Mouse (Mus musculus): ENCODE results near the gene Ptprz1. TPM values are rescaled to one million over a fixed set of nuclear protein-coding genes. Genes with fewer than 3 reads are reported as not detected.

Ptprz1 gene
- polyA plus RNA-seq, 1 experiment = not detected

DNA sequence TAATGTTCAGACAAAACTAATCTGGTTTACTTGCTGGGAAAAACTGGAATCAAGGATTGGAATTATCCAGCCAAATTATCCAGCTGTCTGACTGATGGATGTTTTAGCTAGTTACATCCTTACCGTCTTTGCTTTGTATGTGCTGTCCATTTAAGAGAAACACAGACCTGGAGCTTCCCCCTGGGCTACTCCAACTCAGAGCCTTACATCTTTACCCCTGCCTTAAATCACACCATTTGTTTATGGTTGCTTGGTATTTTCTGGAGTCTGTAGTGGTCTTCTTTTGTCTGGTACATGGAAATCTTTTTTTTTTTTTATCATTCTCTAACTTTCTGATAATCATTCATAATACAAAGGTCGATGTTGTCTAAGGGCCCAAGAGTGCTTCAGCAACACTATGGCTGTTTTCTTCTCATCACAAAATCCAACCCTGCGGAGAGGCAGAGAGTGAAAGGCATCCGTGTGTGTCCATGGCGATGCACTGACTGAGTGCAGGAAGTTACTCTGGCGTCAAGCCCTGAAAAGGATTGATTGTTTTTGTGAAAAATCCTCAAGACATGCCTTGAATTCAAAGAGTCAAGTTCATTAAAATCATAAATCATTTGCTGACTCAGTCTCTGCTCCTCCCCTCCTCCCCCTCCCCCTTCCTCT is 34.1 kb downstream of the Ptprz1 start:
- Histone ChIP-seq H3K27ac (ENCODE audit: insufficient read depth, low read depth, low read length) (no peak overlapping the region), H3K4me3 (ENCODE audit: insufficient read depth, low read length) (no peak overlapping the region), H3K4me1 (ENCODE audit: control insufficient read depth, insufficient read depth, low read length) (no peaks in the 10 kb centered on the region)
- TF ChIP-seq POLR2A (IDR thresholded peaks at IDR 0.05; ENCODE audit: borderline replicate concordance, low read depth, low read length) (no peak), CTCF (IDR thresholded peaks at IDR 0.05; ENCODE audit: low read depth, low read length) (no peak)

DNA sequence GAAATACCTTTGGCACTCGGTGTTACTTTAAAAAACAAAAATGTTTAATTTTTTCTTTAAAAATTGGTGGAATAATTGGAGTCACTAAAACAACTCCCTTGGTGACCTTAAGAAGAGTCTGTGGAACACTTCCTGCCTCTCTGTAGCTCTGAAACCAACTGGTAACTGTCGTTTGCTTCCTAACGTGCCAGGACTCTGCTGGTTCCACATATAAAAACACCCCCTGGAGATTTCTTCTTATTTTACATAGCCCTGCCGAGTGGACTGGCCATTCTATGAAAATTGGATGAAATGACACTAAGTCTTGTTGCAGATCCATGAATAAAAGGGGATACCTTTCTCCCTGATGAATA is 34.6 kb downstream of the Ptprz1 start:
- Histone ChIP-seq H3K4me1 (ENCODE audit: control insufficient read depth, insufficient read depth, low read length) (no peaks in the 10 kb centered on the region), H3K27ac (ENCODE audit: insufficient read depth, low read depth, low read length) (no peak overlapping the region), H3K4me3 (ENCODE audit: insufficient read depth, low read length) (no peak overlapping the region)
- TF ChIP-seq POLR2A (IDR thresholded peaks at IDR 0.05; ENCODE audit: borderline replicate concordance, low read depth, low read length) (no peak), CTCF (IDR thresholded peaks at IDR 0.05; ENCODE audit: low read depth, low read length) (no peak)

DNA sequence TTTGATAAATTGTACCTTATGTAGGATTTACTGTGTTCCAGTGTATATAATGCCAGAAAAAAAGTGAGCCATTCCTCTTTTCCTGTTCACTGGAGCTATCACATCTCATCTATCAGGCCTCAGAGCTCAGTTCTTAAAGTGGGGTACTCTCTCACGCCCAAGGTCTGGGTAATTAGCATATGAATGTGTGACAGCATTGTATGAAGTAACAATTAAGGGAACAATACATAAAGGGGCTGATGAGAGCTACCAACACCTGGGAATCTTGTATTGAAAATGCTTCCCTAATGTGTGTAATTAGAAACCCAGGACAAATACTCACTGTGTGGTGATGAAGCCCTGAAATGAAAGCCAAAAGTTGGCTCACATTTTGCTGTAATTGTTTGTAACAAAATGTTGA is 47.6 kb downstream of the Ptprz1 start:
- H3K27ac ChIP-seq (ENCODE audit: insufficient read depth, low read depth, low read length) = no peak overlapping the region
- TF ChIP-seq CTCF (IDR thresholded peaks at IDR 0.05; ENCODE audit: low read depth, low read length) (no peak), POLR2A (IDR thresholded peaks at IDR 0.05; ENCODE audit: borderline replicate concordance, low read depth, low read length) (no peak)
- H3K4me1 ChIP-seq (ENCODE audit: control insufficient read depth, insufficient read depth, low read length) = no peaks in the 10 kb centered on the region
- H3K4me3 ChIP-seq (ENCODE audit: insufficient read depth, low read length) = no peak overlapping the region

DNA sequence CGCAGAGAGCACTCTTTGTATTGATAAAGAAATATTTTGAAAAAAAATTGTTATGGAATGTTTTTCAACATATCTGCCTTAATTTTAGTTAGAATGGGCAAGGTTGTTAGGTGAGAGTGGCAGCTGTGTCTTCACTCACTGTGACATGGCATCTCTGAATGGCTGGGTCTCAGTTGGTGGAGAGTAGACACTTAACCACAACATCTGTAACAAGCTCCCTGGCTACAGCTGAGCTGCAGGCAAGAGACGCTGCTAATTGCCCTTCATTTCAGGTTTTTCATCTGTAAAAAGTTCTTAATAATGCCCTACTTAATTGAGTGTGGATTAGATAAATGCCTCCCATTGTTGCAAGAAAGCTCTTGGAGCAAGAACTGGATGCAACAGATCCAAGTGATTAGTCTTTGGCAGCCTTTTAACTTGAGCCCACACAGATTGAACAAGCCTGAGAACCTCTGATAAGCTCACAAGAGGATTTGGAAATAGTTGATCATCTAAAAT is 57.5 kb downstream of the Ptprz1 start:
- no peak overlapping the region for H3K4me3 ChIP-seq (ENCODE audit: insufficient read depth, low read length)
- no peaks in the 10 kb centered on the region for H3K4me1 ChIP-seq (ENCODE audit: control insufficient read depth, insufficient read depth, low read length)
- TF ChIP-seq POLR2A (IDR thresholded peaks at IDR 0.05; ENCODE audit: borderline replicate concordance, low read depth, low read length) = no peak
- no peak for TF ChIP-seq CTCF (IDR thresholded peaks at IDR 0.05; ENCODE audit: low read depth, low read length)
- H3K27ac ChIP-seq (ENCODE audit: insufficient read depth, low read depth, low read length) = no peak overlapping the region

DNA sequence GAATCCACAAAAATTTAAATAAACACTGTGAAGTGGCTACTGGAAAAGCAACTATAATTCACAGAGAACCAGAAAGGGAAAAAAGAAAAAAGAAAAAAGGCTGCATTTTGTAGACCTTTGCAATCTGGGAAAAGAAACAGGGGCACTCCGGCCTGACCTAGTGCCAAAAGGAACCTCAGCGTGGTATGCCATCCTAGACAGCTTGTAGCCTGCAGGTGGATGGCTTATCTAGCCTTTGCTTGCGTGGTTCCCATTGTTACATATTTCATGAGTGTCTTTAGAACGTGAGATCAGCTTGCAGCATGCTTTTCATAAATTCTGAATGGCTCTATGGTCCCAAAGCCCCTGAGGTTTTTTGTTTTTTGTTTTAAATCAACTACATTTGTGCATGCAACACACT is 61.8 kb downstream of the Ptprz1 start:
- Histone ChIP-seq H3K4me1 (ENCODE audit: control insufficient read depth, insufficient read depth, low read length) (no peaks in the 10 kb centered on the region), H3K4me3 (ENCODE audit: insufficient read depth, low read length) (no peak overlapping the region), H3K27ac (ENCODE audit: insufficient read depth, low read depth, low read length) (no peak overlapping the region)
- TF ChIP-seq POLR2A (IDR thresholded peaks at IDR 0.05; ENCODE audit: borderline replicate concordance, low read depth, low read length) (no peak), CTCF (IDR thresholded peaks at IDR 0.05; ENCODE audit: low read depth, low read length) (no peak)

DNA sequence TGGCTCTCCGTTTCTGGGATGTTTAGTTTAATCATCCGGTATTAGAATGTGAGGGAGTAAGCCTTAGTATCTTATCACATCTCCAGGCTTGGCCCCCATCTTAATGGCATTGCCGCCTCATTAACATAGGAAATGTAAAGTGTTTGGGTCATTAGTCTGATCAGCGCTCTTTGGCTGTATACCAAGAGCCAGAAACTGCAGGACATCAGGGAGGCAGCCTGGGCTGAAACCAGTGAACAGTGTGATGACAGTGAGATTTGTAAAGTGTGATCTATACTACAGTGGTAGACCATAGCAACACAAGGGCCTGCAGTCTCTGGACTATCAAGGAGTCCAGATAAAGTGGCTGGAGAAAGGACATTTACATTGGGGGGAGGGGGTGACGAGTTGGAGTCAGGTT is 62.2 kb downstream of the Ptprz1 start:
- H3K4me3 ChIP-seq (ENCODE audit: insufficient read depth, low read length) = no peak overlapping the region
- TF ChIP-seq CTCF (IDR thresholded peaks at IDR 0.05; ENCODE audit: low read depth, low read length) (no peak), POLR2A (IDR thresholded peaks at IDR 0.05; ENCODE audit: borderline replicate concordance, low read depth, low read length) (no peak)
- H3K27ac ChIP-seq (ENCODE audit: insufficient read depth, low read depth, low read length) = no peak overlapping the region
- no peaks in the 10 kb centered on the region for H3K4me1 ChIP-seq (ENCODE audit: control insufficient read depth, insufficient read depth, low read length)

DNA sequence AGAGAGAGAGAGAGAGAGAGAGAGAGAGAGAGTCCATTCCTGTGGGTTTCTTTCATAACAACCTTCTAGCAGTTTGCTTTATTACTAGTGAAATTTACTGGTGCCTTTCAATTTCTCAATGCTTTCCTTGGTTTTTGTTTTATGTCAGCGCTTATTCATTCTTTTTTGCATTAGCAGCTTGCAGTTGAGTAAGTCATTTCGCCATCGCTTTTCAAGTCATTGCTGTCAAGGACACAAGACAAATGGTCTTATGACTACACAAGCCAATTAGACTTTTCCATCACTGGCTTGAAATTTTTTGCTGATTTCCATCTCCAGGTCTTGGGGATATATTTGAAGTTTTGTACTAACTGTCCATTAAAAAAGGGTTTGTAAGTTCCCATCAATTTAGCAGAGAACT is 68.9 kb downstream of the Ptprz1 start:
- no peak overlapping the region for H3K4me3 ChIP-seq (ENCODE audit: insufficient read depth, low read length)
- TF ChIP-seq POLR2A (IDR thresholded peaks at IDR 0.05; ENCODE audit: borderline replicate concordance, low read depth, low read length) = no peak
- TF ChIP-seq CTCF (IDR thresholded peaks at IDR 0.05; ENCODE audit: low read depth, low read length) = no peak
- no peaks in the 10 kb centered on the region for H3K4me1 ChIP-seq (ENCODE audit: control insufficient read depth, insufficient read depth, low read length)
- no peak overlapping the region for H3K27ac ChIP-seq (ENCODE audit: insufficient read depth, low read depth, low read length)

DNA sequence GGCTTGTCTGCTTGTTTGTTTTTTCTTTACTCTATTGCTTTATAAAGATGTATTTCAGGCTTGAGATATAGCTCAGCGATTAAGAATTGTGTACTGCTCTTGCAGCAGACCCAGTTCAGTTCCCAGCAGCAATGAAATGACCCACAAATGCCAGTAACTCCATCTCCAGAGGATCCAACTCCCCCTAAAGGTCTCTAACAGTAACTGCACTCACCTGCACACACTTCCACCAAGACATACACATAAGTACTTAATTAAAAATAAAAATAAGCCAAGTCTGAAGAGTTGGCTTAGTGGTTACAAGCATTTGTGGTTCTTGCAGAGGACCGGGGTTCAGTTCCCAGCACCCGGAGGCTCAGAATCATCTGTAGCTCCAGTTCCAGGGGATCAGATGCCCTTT is 88.1 kb downstream of the Ptprz1 start:
- no peaks in the 10 kb centered on the region for H3K4me1 ChIP-seq (ENCODE audit: control insufficient read depth, insufficient read depth, low read length)
- TF ChIP-seq CTCF (IDR thresholded peaks at IDR 0.05; ENCODE audit: low read depth, low read length) (no peak), POLR2A (IDR thresholded peaks at IDR 0.05; ENCODE audit: borderline replicate concordance, low read depth, low read length) (no peak)
- H3K27ac ChIP-seq (ENCODE audit: insufficient read depth, low read depth, low read length) = no peak overlapping the region
- no peak overlapping the region for H3K4me3 ChIP-seq (ENCODE audit: insufficient read depth, low read length)

DNA sequence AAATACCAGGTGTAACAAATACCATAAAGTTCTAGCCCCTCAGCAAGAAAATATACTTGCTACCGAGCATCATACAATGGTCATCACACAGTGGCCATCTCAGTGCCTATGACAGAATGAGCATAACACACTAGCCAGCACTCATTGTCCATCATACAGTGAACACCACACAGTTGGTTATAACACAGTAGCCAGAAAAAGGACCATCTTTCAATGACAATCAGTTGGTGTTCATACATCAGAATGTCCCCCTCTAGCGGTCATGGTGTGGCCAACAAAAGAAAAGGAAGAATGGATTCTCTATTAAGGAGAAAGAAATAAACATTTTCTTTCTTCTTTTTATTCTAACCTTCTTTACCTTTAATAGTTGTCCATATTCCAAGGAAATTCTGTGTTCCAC is 92.8 kb downstream of the Ptprz1 start:
- no peak for TF ChIP-seq POLR2A (IDR thresholded peaks at IDR 0.05; ENCODE audit: borderline replicate concordance, low read depth, low read length)
- TF ChIP-seq CTCF (IDR thresholded peaks at IDR 0.05; ENCODE audit: low read depth, low read length) = no peak
- Histone ChIP-seq H3K4me1 (ENCODE audit: control insufficient read depth, insufficient read depth, low read length) (no peaks in the 10 kb centered on the region), H3K4me3 (ENCODE audit: insufficient read depth, low read length) (no peak overlapping the region), H3K27ac (ENCODE audit: insufficient read depth, low read depth, low read length) (no peak overlapping the region)

DNA sequence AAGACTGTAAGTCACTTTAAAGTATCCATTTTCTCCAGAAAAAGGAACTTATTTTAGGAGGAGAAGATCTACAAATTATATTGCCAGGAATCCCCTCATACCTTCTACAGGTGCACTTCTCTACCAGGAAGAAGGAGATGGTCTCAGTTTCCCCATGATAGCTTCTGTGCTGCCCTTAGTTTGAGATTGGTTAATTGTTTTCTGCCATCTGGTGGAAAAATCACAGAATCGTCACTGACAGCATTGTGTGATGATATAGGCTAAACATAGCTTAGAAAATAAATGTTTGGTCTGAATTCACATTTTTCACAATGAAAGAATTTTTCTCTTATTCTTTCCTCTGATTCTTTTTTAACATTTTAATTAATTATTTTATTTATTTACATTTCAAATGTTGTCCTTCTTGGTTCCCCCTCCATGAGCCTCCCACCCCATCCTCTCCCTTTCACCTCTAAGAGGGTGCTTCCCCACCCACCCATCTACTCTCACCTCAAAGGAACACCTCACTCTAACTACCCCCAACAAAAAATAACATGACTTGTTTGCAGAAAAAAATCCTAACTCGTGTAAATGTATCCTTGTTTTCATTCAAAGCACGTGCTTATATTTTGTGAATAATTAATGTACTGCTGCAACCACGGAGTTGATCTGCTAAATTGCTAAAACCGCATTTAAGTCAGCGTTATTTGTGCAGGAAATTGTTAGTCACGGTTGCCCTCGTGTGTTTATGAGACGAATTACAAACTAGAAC is 108.6 kb downstream of the Ptprz1 start:
- TF ChIP-seq POLR2A (IDR thresholded peaks at IDR 0.05; ENCODE audit: borderline replicate concordance, low read depth, low read length) = no peak
- TF ChIP-seq CTCF (IDR thresholded peaks at IDR 0.05; ENCODE audit: low read depth, low read length) = no peak
- Histone ChIP-seq H3K4me3 (ENCODE audit: insufficient read depth, low read length) (no peak overlapping the region), H3K27ac (ENCODE audit: insufficient read depth, low read depth, low read length) (no peak overlapping the region), H3K4me1 (ENCODE audit: control insufficient read depth, insufficient read depth, low read length) (no peaks in the 10 kb centered on the region)

Measured in bone marrow macrophage, adult 2 months (primary cell).